Mouse (Mus musculus) spleen, adult 12 weeks (tissue): ENCODE data around the gene Hist1h2af.
"Not testable (repeated sequence)": the region's sequence is repeated elsewhere in the genome, so short reads cannot be mapped to it uniquely, and the experiment has no call there.

ENCODE experiments used
- DNase-seq: peaks from one replicate; pipeline ENCODE4 v3.0.0; 2022; ENCODE audit warnings: low spot score

The Hist1h2af gene

DNA sequence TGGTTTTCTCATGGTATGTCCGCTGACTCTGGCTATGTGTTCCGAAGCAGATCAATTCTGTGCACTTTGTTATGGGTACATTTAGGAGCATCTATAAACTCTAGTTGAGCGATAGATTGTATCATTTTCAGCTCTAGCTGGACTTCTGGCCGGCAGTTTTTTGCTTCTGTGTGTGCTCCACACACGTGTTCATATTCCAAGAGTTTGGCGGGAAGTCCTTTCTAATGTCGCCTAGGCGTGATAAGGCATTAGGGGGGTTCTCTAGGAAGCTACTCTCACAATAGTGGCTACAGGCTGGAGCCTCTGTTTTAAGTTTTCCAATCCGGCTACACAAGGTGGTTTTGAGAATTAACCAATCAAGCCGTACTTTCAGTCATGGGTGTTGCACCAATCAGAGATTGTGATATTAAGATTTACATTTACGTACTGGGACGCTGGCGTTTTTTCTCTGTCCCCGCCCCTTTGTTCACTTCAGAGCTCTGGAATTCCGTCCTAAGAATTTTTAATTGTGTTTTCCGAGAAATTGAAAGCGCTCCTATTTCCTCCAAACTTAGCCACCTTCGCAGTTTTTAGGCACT, 22.2 kb downstream of the Hist1h2af start:
- DNase-seq = peak; percentile 74

DNA sequence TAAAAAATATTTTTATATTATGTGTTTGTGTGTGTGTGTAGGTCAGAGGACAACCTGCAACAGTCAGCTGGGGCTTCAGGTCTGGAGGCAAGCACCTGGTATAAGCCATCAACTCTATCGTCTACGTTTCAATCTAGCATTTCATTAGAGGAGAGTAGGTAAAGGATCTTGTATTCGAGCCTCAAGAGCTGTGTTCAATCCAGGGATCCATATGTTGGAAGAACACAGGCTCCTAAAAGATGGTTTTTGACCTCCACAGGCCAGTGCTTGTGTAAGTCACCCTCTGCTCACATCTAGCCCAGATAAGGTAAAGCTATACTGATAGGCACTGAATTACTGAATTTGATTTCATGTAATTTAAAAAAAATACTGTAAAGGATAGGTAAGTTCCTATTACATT, 23.2 kb downstream of the Hist1h2af start:
- no peak for DNase-seq

DNA sequence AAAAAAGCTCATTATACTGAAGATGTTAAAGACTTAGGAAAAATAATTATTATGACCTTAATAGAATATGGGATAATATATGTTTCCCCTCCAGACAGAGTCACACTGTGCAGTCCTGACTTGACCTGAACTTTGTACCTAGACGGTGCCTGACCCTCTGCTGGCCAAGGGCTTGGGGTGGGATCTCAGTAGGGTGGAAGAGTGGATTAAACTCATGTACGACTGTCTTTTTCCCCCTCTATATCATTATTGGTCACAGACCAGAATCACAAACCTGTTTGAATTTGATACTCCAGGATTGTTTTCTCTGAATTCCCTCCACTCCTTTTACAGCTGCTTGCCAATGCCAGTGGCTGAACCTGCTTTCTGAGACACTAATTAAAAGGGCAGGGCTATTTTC, 27.0 kb downstream of the Hist1h2af start:
- DNase-seq = not testable (repeated sequence)

DNA sequence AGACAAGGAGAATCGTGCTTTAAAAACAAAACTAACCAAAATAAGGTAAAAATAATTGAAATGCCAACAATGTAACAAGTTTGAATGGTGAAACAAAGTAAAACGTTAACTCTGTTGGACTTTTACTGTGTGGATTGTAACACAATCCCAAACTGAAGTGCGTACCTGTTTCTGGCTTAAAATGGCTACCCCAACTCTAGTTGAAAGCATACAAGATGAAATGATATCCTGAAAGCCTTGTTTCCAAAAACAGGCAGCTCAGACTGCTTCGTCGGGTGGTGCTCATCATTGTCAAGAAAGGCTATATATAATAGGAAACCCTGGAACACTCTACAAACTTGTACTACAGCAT, 27.8 kb downstream of the Hist1h2af start:
- not testable (repeated sequence) for DNase-seq

DNA sequence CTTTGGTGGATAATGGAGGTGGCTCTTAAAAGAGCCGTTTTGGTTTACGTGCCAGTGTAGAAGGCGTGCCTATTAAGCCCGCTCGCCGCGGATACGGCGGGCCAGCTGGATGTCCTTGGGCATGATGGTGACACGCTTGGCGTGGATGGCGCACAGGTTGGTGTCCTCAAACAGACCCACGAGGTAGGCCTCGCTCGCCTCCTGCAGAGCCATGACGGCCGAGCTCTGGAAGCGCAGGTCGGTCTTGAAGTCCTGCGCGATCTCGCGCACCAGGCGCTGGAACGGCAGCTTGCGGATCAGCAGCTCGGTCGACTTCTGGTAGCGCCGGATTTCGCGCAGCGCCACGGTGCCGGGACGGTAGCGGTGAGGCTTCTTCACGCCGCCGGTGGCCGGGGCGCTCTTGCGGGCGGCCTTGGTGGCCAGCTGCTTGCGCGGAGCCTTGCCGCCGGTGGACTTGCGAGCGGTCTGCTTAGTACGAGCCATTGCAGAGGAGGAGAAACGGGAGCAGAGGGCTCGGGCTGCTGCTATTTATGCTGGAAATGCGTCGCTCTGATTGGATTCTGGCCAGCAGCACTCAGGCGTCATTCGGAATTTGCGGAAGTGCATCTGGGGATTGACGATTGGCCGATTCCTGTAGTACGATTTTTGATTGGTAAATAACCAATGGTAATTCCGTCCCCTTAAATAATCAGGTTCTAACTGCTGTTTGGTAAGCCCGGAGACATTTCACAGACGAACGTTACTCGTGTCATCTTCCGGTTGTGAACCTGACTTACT, 28.4 kb downstream of the Hist1h2af start, which contains the start of gene Hist1h3e:
TSS of gene Hist1h3e (minus strand) at position 487 of the 777 bp plus-strand sequence.
- peak; percentile 93 for DNase-seq

DNA sequence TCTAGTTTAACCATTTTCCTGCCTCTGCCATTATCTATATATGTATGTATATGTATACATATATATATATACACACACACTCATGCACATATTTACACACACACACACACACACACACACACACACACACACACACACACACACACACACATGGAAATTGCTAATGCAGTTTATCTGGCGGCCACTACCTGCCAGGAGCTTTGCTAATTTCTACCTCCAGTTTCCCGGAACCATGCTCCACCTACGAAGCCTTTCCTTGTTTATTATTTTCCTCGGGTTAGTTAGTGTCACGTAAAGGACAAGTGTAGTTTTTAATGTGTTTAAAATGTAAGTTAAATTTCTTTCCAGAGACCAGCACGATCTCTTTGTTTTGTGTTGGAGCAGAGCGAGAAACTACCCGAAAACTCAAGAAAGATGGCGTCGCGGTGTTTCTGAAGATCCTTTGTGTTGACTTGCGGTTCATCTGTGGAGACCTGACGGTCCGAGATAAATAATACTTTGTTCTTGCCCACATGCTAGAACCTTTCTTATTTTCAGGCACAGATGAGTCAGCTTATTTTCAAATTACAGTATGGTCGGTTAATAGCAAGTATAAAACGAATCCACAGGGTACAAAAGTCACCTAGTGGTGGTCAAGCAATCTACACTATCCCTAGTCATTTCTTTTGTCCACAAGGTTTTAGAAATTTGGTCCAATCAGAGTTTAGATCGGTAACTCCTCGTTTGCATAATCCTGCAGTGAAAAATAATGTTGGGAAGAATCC, 29.2 kb downstream of the Hist1h2af start:
- no peak for DNase-seq

DNA sequence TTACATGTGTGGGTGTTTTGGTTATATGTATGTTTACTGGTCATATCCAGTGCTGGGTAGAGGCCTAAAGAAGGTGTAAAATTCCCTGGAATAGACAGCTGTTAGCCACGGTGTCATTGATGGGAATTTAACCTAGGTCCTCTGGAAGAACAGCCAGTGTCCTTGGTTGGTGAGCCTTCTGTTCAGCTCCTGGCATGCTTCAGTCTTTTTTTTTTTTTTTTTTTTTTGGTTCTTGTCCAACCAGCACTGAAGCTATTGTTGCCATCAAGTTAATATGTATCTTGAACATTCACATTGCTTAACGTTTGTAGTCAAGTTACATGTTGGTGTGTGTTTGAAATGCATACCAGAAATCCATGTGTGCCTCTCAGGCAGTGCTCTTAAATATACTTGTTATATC, 30.8 kb downstream of the Hist1h2af start:
- DNase-seq = no peak

DNA sequence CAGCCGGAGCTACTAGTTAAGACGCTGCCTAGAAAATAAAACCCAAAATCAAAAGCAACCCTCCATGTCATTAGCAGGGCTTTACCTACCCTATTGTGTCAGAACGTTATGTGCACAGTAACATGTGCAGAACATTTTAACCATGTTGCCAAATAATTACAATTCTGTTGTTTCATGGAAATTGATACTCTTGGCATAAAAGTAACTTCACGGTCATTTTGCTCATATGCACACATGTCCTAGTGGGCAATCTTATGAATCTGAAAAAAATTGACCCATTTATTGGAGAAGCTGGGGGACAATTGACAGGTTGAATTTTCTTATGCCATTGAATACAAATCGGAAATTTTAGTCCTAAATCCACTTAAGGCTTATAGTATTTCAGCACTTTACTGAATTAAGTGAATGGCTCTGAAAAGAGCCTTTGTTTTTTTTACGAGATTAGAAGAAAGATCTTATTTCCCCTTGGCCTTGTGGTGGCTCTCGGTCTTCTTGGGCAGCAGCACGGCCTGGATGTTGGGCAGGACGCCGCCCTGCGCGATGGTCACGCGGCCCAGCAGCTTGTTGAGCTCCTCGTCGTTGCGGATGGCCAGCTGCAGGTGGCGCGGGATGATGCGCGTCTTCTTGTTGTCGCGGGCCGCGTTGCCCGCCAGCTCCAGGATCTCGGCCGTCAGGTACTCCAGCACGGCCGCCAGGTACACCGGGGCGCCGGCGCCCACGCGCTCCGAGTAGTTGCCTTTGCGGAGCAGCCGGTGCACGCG, 36.7 kb downstream of the Hist1h2af start:
- not testable (repeated sequence) for DNase-seq

DNA sequence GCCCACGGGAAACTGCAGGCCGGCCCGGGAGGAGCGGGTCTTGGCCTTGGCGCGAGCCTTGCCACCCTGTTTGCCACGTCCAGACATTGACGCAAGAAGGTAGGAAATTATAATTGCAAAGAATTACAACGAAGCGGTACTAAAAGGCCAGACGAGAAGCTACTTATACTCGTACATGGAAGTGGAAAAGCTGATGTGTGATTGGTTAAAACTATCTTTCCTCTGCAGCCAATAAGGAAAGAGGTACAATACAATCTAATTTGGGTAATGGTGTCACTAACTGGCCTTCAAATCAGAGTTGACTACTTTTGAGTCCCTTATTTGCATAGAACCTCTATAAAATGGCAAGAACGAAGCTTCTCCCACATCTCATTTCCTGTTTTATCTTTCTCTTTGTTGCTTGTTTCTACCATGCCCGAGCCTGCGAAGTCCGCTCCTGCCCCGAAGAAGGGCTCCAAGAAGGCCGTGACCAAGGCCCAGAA, 37.4 kb downstream of the Hist1h2af start, which contains the start of the genes Hist1h2ae and Hist1h2bg:
TSS of gene Hist1h2ae (minus strand) at position 199 of the 482 bp plus-strand sequence.
TSS of gene Hist1h2bg (plus strand) at position 375 of the 482 bp plus-strand sequence.
- DNase-seq = peak; percentile 81

DNA sequence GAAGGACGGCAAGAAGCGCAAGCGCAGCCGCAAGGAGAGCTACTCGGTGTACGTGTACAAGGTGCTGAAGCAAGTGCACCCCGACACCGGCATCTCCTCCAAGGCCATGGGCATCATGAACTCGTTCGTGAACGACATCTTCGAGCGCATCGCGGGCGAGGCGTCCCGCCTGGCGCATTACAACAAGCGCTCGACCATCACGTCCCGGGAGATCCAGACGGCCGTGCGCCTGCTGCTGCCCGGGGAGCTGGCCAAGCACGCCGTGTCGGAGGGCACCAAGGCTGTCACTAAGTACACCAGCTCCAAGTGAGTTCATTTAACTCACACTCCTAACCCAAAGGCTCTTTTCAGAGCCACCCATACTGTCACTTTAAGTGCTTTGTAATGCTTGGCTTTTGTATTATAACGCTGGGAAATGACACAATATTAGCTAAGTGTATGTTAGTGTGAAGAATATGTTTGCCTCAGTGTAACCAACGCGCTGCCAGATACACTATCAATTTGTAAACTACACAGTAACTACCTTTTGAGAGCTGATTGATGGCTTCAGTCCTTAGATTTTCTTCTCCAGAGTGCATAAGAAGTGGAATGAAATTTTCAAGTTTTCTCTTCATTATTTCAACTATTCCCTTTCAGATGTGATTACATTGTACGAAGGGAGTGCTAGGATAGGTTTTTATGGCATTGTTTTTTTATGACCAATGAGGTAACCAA, 38.0 kb downstream of the Hist1h2af start:
- DNase-seq = not testable (repeated sequence)

DNA sequence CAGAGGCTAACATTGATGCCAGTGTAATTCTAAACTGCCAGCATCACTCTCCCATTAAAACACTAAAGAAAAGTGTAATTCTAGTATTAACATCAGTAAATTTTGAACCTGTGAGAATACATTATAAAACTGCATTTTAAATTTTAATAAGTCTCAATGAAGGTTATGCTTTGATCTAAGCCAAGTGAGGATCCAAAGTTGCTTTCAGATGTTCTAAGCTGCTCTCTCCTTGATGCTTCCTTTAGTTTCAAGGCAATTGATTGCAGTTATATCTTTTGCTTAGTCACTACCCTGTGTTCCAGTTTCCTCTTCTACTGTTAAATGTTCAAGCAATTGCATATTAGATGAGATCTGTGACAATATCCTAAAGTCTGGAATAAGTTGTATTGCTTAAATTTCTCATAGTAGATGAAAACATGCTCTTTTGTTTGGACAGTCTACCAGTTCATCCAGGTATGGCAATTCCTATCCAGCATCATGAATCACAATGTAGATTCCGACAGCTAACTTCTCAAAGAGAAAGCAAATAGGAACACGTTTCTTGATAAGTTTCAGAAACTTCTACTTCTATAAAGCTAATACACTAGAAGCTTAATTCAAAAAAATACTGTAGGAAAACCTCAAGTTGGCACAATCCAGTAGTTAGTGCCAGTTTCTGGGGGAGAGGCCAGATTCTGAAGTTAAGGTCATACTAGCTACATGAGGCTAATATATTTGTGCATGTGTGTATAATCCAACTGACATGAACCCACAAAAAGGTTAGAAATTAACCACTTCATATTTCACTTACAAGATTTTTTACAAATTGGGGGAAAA, 38.7 kb downstream of the Hist1h2af start:
- DNase-seq = no peak

DNA sequence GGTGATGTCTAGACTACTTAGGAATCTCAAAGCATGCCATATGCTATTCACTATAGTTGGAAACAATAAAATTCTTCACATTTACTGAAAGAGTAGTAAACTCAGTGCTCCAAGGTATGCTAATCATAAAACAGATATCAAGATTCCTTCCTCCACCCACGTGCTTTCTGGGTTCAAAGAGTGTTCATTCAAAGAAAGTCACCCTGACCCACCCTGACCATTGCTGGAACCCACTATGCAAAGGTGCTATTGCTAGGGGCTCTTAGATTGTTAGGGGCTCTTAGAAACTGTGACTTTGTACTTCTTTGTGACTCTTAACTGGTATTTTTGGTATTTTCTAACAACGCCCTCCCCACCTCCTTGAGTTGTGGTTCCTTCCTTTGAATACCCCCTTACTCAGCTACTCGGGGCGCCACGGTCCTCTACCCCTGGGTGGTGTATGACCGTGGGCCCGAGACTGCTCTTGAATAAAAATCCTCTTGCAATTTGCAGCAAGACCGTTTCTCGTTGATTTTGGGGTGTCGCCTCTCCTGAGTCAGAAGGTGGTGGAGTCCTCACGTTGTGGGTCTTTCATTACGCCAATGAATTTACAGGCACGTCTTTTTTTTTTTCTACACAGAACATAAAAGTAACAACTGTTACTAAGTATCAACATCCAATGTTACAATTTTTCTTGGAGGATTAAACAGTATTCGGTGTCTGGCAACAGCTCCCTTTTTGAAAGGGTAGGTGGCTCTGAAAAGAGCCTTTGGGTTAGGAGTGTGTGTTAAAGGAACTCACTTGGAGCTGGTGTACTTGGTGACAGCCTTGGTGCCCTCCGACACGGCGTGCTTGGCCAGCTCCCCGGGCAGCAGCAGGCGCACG, 39.6 kb downstream of the Hist1h2af start:
- not testable (repeated sequence) for DNase-seq

DNA sequence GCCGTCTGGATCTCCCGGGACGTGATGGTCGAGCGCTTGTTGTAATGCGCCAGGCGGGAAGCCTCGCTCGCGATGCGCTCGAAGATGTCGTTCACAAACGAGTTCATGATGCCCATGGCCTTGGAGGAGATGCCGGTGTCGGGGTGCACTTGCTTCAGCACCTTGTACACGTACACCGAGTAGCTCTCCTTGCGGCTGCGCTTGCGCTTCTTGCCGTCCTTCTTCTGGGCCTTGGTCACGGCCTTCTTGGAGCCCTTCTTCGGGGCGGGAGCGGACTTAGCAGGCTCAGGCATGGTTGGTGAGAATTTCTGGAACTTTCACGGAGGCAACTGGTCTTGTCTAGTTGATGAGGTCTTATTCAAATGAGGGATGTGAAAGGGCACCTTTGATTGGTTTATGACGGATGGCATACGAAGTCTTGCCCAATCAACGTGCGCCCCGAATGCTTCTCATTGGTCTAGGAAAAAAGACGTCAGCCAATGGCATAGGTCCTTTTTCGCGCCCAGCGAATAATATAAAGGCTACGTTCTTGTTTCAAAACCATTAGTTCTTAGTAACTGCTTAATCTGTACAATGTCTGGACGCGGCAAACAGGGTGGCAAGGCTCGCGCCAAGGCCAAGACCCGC, 40.3 kb downstream of the Hist1h2af start, which contains the start of the genes Hist1h2bf and Hist1h2ad:
TSS of gene Hist1h2bf (minus strand) at position 299 of the 627 bp plus-strand sequence.
TSS of gene Hist1h2ad (plus strand) at position 484 of the 627 bp plus-strand sequence.
- peak; percentile 85 for DNase-seq

DNA sequence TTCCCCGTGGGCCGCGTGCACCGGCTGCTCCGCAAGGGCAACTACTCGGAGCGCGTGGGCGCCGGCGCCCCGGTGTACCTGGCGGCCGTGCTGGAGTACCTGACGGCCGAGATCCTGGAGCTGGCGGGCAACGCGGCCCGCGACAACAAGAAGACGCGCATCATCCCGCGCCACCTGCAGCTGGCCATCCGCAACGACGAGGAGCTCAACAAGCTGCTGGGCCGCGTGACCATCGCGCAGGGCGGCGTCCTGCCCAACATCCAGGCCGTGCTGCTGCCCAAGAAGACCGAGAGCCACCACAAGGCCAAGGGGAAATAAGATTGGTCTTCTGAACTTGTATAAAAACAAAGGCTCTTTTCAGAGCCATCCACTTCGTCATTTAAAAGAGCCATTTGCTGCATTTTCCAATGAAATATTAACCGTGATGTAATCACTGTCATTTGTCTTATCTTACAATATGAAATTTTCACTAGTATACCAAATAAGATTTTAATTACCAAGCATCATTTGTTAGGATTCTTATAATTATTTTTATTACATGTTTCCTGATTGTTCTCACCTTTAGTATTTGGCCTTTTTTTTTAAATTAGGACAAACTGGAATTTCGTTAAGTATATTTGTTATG, 41.0 kb downstream of the Hist1h2af start:
- not testable (repeated sequence) for DNase-seq

DNA sequence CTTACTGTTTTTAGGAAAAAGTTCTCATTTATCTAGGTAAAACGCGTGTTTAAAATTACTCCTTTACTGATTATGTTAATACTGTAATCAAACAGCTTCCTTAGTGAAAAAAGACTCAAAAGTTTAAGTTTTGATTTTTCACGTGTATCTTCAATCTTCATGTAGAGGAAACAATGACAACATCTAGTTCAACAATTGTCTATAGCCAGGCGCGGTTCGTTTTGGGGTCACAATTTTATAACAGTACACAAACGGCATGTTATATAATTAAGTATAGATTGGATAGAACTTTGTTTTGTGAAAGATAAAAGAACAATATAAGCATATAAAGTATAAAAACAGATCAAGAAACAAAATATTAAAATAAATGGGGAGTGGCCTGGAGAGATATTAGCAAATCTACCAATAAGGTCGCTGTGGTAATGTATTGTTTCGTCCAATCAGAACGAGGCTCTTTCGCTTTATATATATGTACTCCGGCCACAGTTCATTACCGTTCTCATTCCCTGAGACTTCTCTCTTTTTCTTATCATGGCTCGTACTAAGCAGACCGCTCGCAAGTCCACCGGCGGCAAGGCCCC, 41.7 kb downstream of the Hist1h2af start, which contains the start of gene Hist1h3d:
TSS of gene Hist1h3d (plus strand) at position 493 of the 581 bp plus-strand sequence.
- DNase-seq = peak; percentile 76

DNA sequence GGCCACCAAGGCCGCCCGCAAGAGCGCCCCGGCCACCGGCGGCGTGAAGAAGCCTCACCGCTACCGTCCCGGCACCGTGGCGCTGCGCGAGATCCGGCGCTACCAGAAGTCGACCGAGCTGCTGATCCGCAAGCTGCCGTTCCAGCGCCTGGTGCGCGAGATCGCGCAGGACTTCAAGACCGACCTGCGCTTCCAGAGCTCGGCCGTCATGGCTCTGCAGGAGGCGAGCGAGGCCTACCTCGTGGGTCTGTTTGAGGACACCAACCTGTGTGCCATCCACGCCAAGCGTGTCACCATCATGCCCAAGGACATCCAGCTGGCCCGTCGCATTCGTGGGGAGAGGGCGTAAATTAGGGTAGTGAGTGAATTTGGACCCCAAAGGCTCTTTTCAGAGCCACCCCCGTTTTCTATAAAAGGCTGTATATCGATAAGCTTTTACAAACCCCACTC, 42.2 kb downstream of the Hist1h2af start:
- DNase-seq = not testable (repeated sequence)

DNA sequence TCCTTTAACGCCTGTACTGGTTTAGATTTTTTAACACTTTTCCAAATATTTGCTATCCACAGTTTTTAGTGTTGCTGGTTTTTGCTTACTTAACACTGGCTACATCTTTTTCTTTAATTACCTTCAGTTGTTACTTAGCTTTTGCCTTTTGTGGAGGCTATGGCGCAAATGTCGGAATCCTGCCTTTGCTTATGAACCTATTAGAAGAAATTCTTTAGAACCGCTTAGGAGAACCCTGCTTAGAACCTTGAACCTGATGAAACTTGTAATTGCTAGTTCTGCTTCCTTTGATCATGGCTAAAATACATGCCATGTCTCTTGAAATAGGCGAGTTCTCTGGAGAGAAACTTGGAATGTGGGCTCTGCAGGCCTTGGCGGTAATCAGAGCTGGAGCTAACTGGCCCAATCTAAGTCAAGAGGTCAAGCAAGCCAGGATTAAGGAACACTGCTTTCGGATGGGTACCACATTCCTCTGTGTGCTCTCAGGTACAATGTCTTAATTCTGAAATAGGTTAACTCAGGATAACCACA, 42.7 kb downstream of the Hist1h2af start:
- DNase-seq = no peak
